Mouse (Mus musculus) forebrain, embryonic 11.5 days (tissue): ENCODE measurements around the gene Nfrkb. TPM values are rescaled to one million over a fixed set of nuclear protein-coding genes. Genes with fewer than 3 reads are reported as not detected.

ENCODE experiments used
- ATAC-seq: fragments of 200-750 bp; cut with Nextera tagmentation; replicated peaks from 2 replicates; pipeline ENCODE4 v1.8.0; 2017; ENCODE audit warnings: moderate TSS enrichment; ENCODE audit not compliant: low FRiP score
- DNase-seq: peaks from one replicate; pipeline ENCODE4 v3.0.0-alpha.2; 2017; ENCODE audit warnings: low spot score
- H3K27ac ChIP-seq: fragments of 300-500 bp; sonication (generic); 2 replicates; pipeline ENCODE4 v1.5.1; 2014; ENCODE audit warnings: low read depth, low read length
- H3K27me3 ChIP-seq: fragments of 300-500 bp; sonication (generic); 2 replicates; pipeline ENCODE4 v1.6.1; 2014; ENCODE audit warnings: mild to moderate bottlenecking, low read length, mixed read lengths; ENCODE audit not compliant: control insufficient read depth, insufficient read depth
- H3K36me3 ChIP-seq: fragments of 300-500 bp; sonication (generic); 2 replicates; pipeline ENCODE4 v1.6.1; 2014; ENCODE audit warnings: mild to moderate bottlenecking, low read length, moderate library complexity, mixed read lengths; ENCODE audit not compliant: control insufficient read depth, insufficient read depth
- H3K4me1 ChIP-seq: fragments of 300-500 bp; sonication (generic); replicated peaks from 2 replicates; pipeline ENCODE4 v1.6.1; 2014; ENCODE audit warnings: low read length, mixed read lengths; ENCODE audit not compliant: control insufficient read depth, insufficient read depth
- H3K4me2 ChIP-seq: fragments of 300-500 bp; sonication (generic); 2 replicates; pipeline ENCODE4 v1.6.1; 2014; ENCODE audit warnings: low read depth, mild to moderate bottlenecking, low read length, moderate library complexity, mixed read lengths; ENCODE audit not compliant: severe bottlenecking
- H3K4me3 ChIP-seq: fragments of 300-500 bp; sonication (generic); 2 replicates; pipeline ENCODE4 v1.5.1; 2014; ENCODE audit warnings: low read depth, low read length
- H3K9ac ChIP-seq: fragments of 300-500 bp; sonication (generic); 2 replicates; pipeline ENCODE4 v1.6.1; 2014; ENCODE audit warnings: low read length
- H3K9me3 ChIP-seq: fragments of 300-500 bp; sonication (generic); 2 replicates; pipeline ENCODE4 v1.6.1; 2016; ENCODE audit warnings: low read length, mixed read lengths; ENCODE audit not compliant: control insufficient read depth
- WGBS: fragments of 180-500 bp; shearing (Covaris S2); extraction: QIAGEN DNeasy Blood & Tissue Kit; methylation state at CpG from one replicate; pipeline ENCODE4 v1.1.7; 2014; 5-methylcytosine and 5-hydroxymethylcytosine counted together
- polyA plus RNA-seq: library from polyadenylated mRNA; unstranded; fragments of >200 nt; fragmentation: Nextera tagmentation; extraction: Ambion mirVana; gene quantifications from 2 replicates; pipeline ENCODE4 v1.2.1, GENCODE M21; 2014

The Nfrkb gene
- polyA plus RNA-seq, 1 experiment from 2014 or later: 25.7 TPM

- no peak overlapping the region for H3K4me3 ChIP-seq
- H3K9me3 ChIP-seq: no peaks in the 10 kb centered on the region
- H3K9ac ChIP-seq: no peak overlapping the region
- DNase-seq: peak; percentile 85
- H3K4me2 ChIP-seq: no peak overlapping the region
- no peak overlapping the region for H3K27ac ChIP-seq
- no peak for ATAC-seq
- no peaks in the 10 kb centered on the region for H3K27me3 ChIP-seq
- H3K36me3 ChIP-seq: peaks cover 30% of the 10 kb centered on the region
- H3K4me1 ChIP-seq: no peaks in the 10 kb centered on the region
- WGBS: 57% methylated on average over 4 of the region's 4 CpGs
Observed at GRCm38 (mm10) chr9:31400441-31400840, 14.4 kb downstream of the Nfrkb start.

GRCm38 (mm10) chr9:31404311-31404710 lies 18.3 kb downstream of the Nfrkb start:
- H3K36me3 ChIP-seq: peaks cover 26% of the 10 kb centered on the region
- no peaks in the 10 kb centered on the region for H3K9me3 ChIP-seq
- H3K27me3 ChIP-seq: no peaks in the 10 kb centered on the region
- H3K27ac ChIP-seq: no peak overlapping the region
- WGBS: 90% methylated on average over 2 of the region's 2 CpGs
- no peak overlapping the region for H3K4me2 ChIP-seq
- no peaks in the 10 kb centered on the region for H3K4me1 ChIP-seq
- ATAC-seq (no peak), DNase-seq (no peak)
- H3K4me3 ChIP-seq: no peak overlapping the region
- no peak overlapping the region for H3K9ac ChIP-seq

- H3K4me2 ChIP-seq: no peak overlapping the region
- H3K4me3 ChIP-seq: no peak overlapping the region
- peak; percentile 60 for DNase-seq
- H3K27ac ChIP-seq: no peak overlapping the region
- no peaks in the 10 kb centered on the region for H3K27me3 ChIP-seq
- no peak for ATAC-seq
- WGBS: 64% methylated on average over 6 of the region's 6 CpGs
- no peaks in the 10 kb centered on the region for H3K9me3 ChIP-seq
- no peaks in the 10 kb centered on the region for H3K4me1 ChIP-seq
- H3K9ac ChIP-seq: no peak overlapping the region
- peaks cover 29% of the 10 kb centered on the region for H3K36me3 ChIP-seq
Observed at GRCm38 (mm10) chr9:31405217-31405616, 19.2 kb downstream of the Nfrkb start.

- WGBS: 96% methylated on average over 4 of the region's 4 CpGs
- Histone ChIP-seq H3K9ac (no peak overlapping the region), H3K27me3 (no peaks in the 10 kb centered on the region), H3K4me1 (no peaks in the 10 kb centered on the region), H3K36me3 (peaks cover 12% of the 10 kb centered on the region; the same call in 1 of the 2 replicates), H3K4me2 (no peak overlapping the region), H3K9me3 (no peaks in the 10 kb centered on the region), H3K4me3 (no peak overlapping the region), H3K27ac (no peak overlapping the region)
- DNase-seq (no peak), ATAC-seq (no peak)
Observed at GRCm38 (mm10) chr9:31412165-31412564, 26.2 kb downstream of the Nfrkb start.

GRCm38 (mm10) chr9:31418821-31419220 lies 32.8 kb downstream of the Nfrkb start:
- 100% methylated on average over 1 of the region's 1 CpGs for WGBS
- H3K4me1 ChIP-seq: no peaks in the 10 kb centered on the region

GRCm38 (mm10) chr9:31422143-31422542 lies 36.2 kb downstream of the Nfrkb start:
- Histone ChIP-seq H3K4me1 (no peaks in the 10 kb centered on the region), H3K4me3 (no peak overlapping the region), H3K9me3 (no peaks in the 10 kb centered on the region), H3K27ac (no peak overlapping the region), H3K4me2 (no peak overlapping the region), H3K36me3 (peaks cover 15% of the 10 kb centered on the region), H3K27me3 (no peaks in the 10 kb centered on the region), H3K9ac (no peak overlapping the region)
- 90% methylated on average over 5 of the region's 5 CpGs for WGBS
- ATAC-seq (no peak), DNase-seq (no peak)

More at GRCm38 (mm10) chr9:31418821-31419220, 32.8 kb downstream of the Nfrkb start:
- no peaks in the 10 kb centered on the region for H3K9me3 ChIP-seq
- H3K4me3 ChIP-seq: no peak overlapping the region
- ATAC-seq (no peak), DNase-seq (no peak)
- H3K4me2 ChIP-seq: no peak overlapping the region
- H3K27me3 ChIP-seq: no peaks in the 10 kb centered on the region
- no peak overlapping the region for H3K9ac ChIP-seq
- no peak overlapping the region for H3K27ac ChIP-seq
- H3K36me3 ChIP-seq: peaks cover 23% of the 10 kb centered on the region

DNA sequence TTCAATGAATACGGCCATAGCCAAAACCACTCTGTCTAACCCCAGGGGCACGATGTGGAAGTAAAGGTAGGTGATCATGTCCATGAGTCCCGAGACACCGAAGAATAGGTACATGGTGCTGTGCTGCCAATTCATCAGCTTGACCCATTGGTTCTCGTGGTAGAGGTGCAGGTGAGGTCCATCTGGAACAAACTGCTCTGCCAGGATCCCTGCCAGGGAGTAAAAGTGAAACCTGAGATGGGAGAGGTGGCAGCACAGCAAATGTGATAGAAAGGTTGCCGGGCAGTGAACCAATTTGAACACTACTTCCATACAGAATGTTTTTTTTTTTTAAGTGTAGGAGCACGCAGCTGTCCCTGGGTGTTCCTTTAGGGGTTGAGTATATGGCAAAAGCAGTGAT lies 43.0 kb downstream of the Nfrkb start:
- Histone ChIP-seq H3K27ac (no peak overlapping the region), H3K4me1 (no peaks in the 10 kb centered on the region), H3K27me3 (no peaks in the 10 kb centered on the region), H3K36me3 (no peaks in the 10 kb centered on the region), H3K4me3 (no peak overlapping the region), H3K9ac (no peak overlapping the region), H3K9me3 (no peaks in the 10 kb centered on the region), H3K4me2 (no peak overlapping the region)
- ATAC-seq (no peak), DNase-seq (no peak)
- WGBS: 92% methylated on average over 7 of the region's 7 CpGs

DNA sequence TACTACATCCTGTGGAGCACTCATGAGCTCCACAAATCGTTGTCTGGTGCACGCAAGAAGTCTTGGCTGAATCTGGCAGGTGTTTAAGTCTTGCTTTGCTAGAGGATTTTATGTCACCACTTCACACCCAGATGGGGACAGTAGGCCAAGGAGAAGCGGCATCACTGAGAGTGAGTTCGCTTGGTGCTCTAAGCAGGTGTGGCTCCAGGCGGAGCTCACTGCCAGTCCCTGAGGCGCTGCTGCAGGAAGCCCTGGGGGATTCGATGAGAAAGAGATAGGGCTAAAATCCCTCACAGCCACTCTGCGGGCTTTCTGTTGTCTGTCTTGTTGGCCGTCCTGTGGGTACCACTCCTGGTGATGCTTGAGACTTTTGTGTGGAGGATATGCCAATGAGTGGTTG lies 44.0 kb downstream of the Nfrkb start:
- Histone ChIP-seq H3K36me3 (no peaks in the 10 kb centered on the region), H3K27ac (no peak overlapping the region), H3K4me3 (no peak overlapping the region), H3K4me2 (no peak overlapping the region), H3K27me3 (no peaks in the 10 kb centered on the region), H3K4me1 (no peaks in the 10 kb centered on the region), H3K9ac (no peak overlapping the region), H3K9me3 (no peaks in the 10 kb centered on the region)
- ATAC-seq: no peak
- WGBS: 69% methylated on average over 9 of the region's 9 CpGs
- no peak for DNase-seq

DNA sequence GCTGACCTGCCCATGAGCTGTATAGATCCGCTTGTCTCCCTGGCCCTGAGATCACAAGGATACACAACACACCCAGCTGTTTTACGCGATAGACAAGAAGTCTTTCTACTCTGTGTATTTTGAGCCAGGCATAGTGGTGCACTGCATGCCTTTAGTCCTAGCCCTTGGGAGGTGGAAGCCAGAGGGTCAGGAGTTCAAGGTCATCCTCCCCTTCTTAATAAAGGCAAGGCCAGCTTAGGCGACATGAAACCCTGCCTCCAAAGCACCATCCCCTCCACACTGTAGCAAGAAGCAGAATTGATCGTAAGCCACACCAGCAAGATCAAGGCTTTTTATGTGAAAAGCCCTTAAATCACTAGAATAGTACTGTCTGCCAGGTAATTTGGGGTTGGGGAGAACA lies 45.8 kb downstream of the Nfrkb start:
- 84% methylated on average over 5 of the region's 5 CpGs for WGBS
- DNase-seq: no peak
- Histone ChIP-seq H3K36me3 (no peaks in the 10 kb centered on the region), H3K9ac (no peak overlapping the region), H3K27me3 (no peaks in the 10 kb centered on the region), H3K4me2 (no peak overlapping the region), H3K4me1 (no peaks in the 10 kb centered on the region), H3K27ac (no peak overlapping the region), H3K9me3 (no peaks in the 10 kb centered on the region), H3K4me3 (no peak overlapping the region)
- no peak for ATAC-seq
